Mouse (Mus musculus) liver, adult 2 months (tissue): Measurements from ENCODE around the gene Ahcyl1. TPM values are rescaled to one million over a fixed set of nuclear protein-coding genes. Genes with fewer than 3 reads are reported as not detected.
A peak's percentile ranks its signal among the peaks of the same experiment; 100 is the strongest.
"Not testable (repeated sequence)": the region's sequence is repeated elsewhere in the genome, so short reads cannot be mapped to it uniquely, and the experiment has no call there.

ENCODE experiments used
- DNase-seq: peaks from one replicate; pipeline ENCODE4 v3.0.0-alpha.2; 2011; ENCODE audit warnings: low read depth, low spot score; ENCODE audit errors: extremely low read depth
- H3K27ac ChIP-seq: fragments of 200-500 bp; replicated peaks from 2 replicates; pipeline ENCODE4 v1.5.1; 2012; ENCODE audit warnings: low read depth, mild to moderate bottlenecking, control low read depth, inconsistent platforms, low read length; ENCODE audit not compliant: insufficient read depth
- H3K27me3 ChIP-seq: fragments of 200-500 bp; 2 replicates; pipeline ENCODE4 v1.6.1; 2012; ENCODE audit warnings: mild to moderate bottlenecking, moderate library complexity, low read length, inconsistent platforms; ENCODE audit not compliant: control insufficient read depth, insufficient read depth
- H3K36me3 ChIP-seq: fragments of 200-500 bp; 2 replicates; pipeline ENCODE4 v1.6.1; 2012; ENCODE audit warnings: low read length, inconsistent platforms; ENCODE audit not compliant: control insufficient read depth, insufficient read depth
- H3K4me1 ChIP-seq: fragments of 200-500 bp; 2 replicates; pipeline ENCODE4 v1.6.1; 2011; ENCODE audit warnings: low read length; ENCODE audit not compliant: control insufficient read depth, insufficient read depth
- H3K4me3 ChIP-seq: fragments of 200-500 bp; 2 replicates; pipeline ENCODE4 v1.5.1; 2011; ENCODE audit warnings: low read depth, mild to moderate bottlenecking, control low read depth, low read length, moderate library complexity; ENCODE audit not compliant: insufficient read depth
- H3K79me2 ChIP-seq: fragments of 200-500 bp; 2 replicates; pipeline ENCODE4 v1.6.1; 2012; ENCODE audit warnings: inconsistent platforms, mild to moderate bottlenecking, low read length, moderate library complexity; ENCODE audit not compliant: control insufficient read depth, insufficient read depth
- H3K9ac ChIP-seq: fragments of 200-500 bp; 2 replicates; pipeline ENCODE4 v1.6.1; 2012; ENCODE audit warnings: low read depth, mild to moderate bottlenecking, control low read depth, inconsistent platforms, low read length
- CTCF ChIP-seq: fragments of 200-500 bp; IDR thresholded peaks from 2 replicates; pipeline ENCODE4 v1.5.1; 2011; ENCODE audit warnings: low read depth, low read length, control low read depth
- POLR2A ChIP-seq: fragments of 200-500 bp; IDR thresholded peaks from 2 replicates; pipeline ENCODE4 v1.6.1; 2011; ENCODE audit warnings: low read length, control low read depth; ENCODE audit not compliant: insufficient read depth; ENCODE audit errors: extremely low read depth
- WGBS: fragments of 180-500 bp; shearing (Covaris S2); methylation state at CpG from one replicate; pipeline ENCODE4 v1.1.7; 2018; 5-methylcytosine and 5-hydroxymethylcytosine counted together
- polyA plus RNA-seq: library from polyadenylated mRNA; depleted of rRNA; stranded (reverse); fragments of >200 nt; gene quantifications from 2 replicates; pipeline ENCODE4 v1.2.3, GENCODE M21; 2012
- total RNA-seq: library from RNA; depleted of rRNA; stranded (reverse); fragments of >200 nt; gene quantifications from 2 replicates; pipeline ENCODE4 v1.2.3, GENCODE M21; 2014

The Ahcyl1 gene
- total and polyA plus RNA-seq, 2 experiments, result 42.3 to 52.9 TPM

- no peak for DNase-seq
- no peak overlapping the region for H3K27ac ChIP-seq
- H3K79me2 ChIP-seq, result no peaks in the 10 kb centered on the region
- WGBS, result 56% methylated on average over 4 of the region's 4 CpGs
- no peaks in the 10 kb centered on the region for H3K4me1 ChIP-seq
- H3K9ac ChIP-seq, result no peak overlapping the region
- no peak overlapping the region for H3K4me3 ChIP-seq
- peaks cover 20% of the 10 kb centered on the region; the same call in 1 of the 2 replicates for H3K36me3 ChIP-seq
- H3K27me3 ChIP-seq, result no peaks in the 10 kb centered on the region
- TF ChIP-seq POLR2A (no peak), CTCF (no peak)
Measured at GRCm38 (mm10) chr3:107656888-107657287, 39.5 kb downstream of the Ahcyl1 start.

GRCm38 (mm10) chr3:107656151-107656550 is 40.2 kb downstream of the Ahcyl1 start:
- H3K79me2 ChIP-seq, result no peaks in the 10 kb centered on the region
- no peak overlapping the region for H3K9ac ChIP-seq
- WGBS, result 96% methylated on average over 2 of the region's 2 CpGs
- H3K27me3 ChIP-seq, result no peaks in the 10 kb centered on the region
- no peaks in the 10 kb centered on the region for H3K4me1 ChIP-seq
- H3K4me3 ChIP-seq, result no peak overlapping the region
- H3K27ac ChIP-seq, result no peak overlapping the region
- no peak for DNase-seq
- H3K36me3 ChIP-seq, result peaks cover 16% of the 10 kb centered on the region; the same call in 1 of the 2 replicates
- TF ChIP-seq POLR2A (no peak), CTCF (no peak)

GRCm38 (mm10) chr3:107655491-107655890 is 40.9 kb downstream of the Ahcyl1 start:
- H3K79me2 ChIP-seq, result no peaks in the 10 kb centered on the region
- H3K9ac ChIP-seq, result no peak overlapping the region
- WGBS, result 68% methylated on average over 3 of the region's 3 CpGs
- no peak overlapping the region for H3K27ac ChIP-seq
- peaks cover 10% of the 10 kb centered on the region; the same call in 1 of the 2 replicates for H3K36me3 ChIP-seq
- no peaks in the 10 kb centered on the region for H3K27me3 ChIP-seq
- TF ChIP-seq CTCF (no peak), POLR2A (no peak)
- H3K4me3 ChIP-seq, result no peak overlapping the region
- H3K4me1 ChIP-seq, result no peaks in the 10 kb centered on the region
- DNase-seq, result peak; percentile 31

DNA sequence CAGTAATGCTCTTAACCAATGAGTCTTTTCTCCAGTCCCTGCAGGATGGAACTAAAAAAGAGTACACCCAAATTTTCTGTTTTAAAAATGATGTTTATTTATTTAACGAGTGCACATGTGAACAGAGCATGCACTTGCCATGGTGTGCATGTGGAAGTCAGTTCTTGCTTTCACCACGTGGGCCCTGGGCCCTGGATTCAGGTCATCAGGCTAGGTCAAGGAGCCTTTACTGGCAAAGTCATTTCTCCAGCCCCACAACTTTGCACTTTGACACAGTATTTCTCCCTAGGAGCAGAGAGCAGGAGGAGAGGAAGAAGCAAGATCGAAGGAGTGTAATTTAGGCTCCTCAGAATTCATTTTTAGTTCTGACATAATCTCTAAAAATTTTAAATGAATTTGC is 41.5 kb downstream of the Ahcyl1 start:
- Histone ChIP-seq H3K9ac (no peak overlapping the region), H3K27me3 (no peaks in the 10 kb centered on the region), H3K79me2 (no peaks in the 10 kb centered on the region), H3K4me3 (no peak overlapping the region), H3K4me1 (no peaks in the 10 kb centered on the region), H3K36me3 (peaks cover 4% of the 10 kb centered on the region; the same call in 1 of the 2 replicates), H3K27ac (no peak overlapping the region)
- WGBS, result 65% methylated on average over 3 of the region's 3 CpGs
- TF ChIP-seq POLR2A (no peak), CTCF (no peak)
- DNase-seq, result peak; percentile 46

DNA sequence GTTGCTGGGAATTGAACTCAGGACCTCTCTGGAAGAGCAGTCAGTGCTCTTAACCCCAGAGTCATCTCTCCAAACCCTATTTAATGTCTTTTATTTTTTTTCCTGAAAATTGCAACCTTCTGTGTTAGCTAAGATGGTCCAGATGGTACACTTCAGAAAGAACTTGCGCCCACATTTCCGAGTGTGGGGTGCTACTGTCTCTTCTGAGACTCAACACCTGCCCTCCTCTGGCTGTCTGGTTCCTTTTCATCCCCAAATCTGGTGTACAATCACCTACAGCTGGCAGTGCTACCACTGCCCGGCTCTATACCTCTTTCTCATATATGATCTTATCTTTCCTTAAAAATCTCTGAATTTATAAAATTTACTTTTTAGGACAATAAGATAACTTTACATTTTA is 43.4 kb downstream of the Ahcyl1 start:
- WGBS, result 95% methylated on average over 3 of the region's 3 CpGs
- H3K9ac ChIP-seq, result no peak overlapping the region
- H3K36me3 ChIP-seq, result no peaks in the 10 kb centered on the region
- no peaks in the 10 kb centered on the region for H3K27me3 ChIP-seq
- TF ChIP-seq POLR2A (no peak), CTCF (no peak)
- no peak overlapping the region for H3K4me3 ChIP-seq
- no peak for DNase-seq
- H3K27ac ChIP-seq, result no peak overlapping the region
- H3K4me1 ChIP-seq, result no peaks in the 10 kb centered on the region
- no peaks in the 10 kb centered on the region for H3K79me2 ChIP-seq

- DNase-seq, H3K27ac ChIP-seq, H3K4me1 ChIP-seq, H3K79me2 ChIP-seq, H3K36me3 ChIP-seq, H3K27me3 ChIP-seq, H3K9ac ChIP-seq, H3K4me3 ChIP-seq: not testable (repeated sequence)
- 56% methylated on average over 5 of the region's 5 CpGs for WGBS
Measured at GRCm38 (mm10) chr3:107650276-107650675, 46.1 kb downstream of the Ahcyl1 start.
